Mouse (Mus musculus) lung, postnatal 0 days (tissue): Measurements from ENCODE around the gene Sprr3.

Experiments
- CTCF ChIP-seq: IDR thresholded peaks from 2 replicates; pipeline ENCODE4 v1.5.1; 2016; ENCODE audit warnings: antibody characterized with exemption, mild to moderate bottlenecking
- EP300 ChIP-seq: IDR thresholded peaks from 2 replicates; pipeline ENCODE4 v1.6.1; 2016; ENCODE audit warnings: antibody characterized with exemption, mild to moderate bottlenecking, control low read depth

- TF ChIP-seq EP300 (no peak), CTCF (no peak)
Measured at GRCm38 (mm10) chr3:92429323-92429722, 29.2 kb downstream of the Sprr3 start, which contains the start of gene Gm9774.
